Mouse (Mus musculus) ES-Bruce4 (cell line): ENCODE measurements around the gene Kdm8.

Experiments
- CTCF ChIP-seq: IDR thresholded peaks from one replicate; pipeline ENCODE4 v1.8.1; 2011; ENCODE audit warnings: low read depth, low read length
- EP300 ChIP-seq: IDR thresholded peaks from 2 replicates; pipeline ENCODE4 v1.6.1; 2011; ENCODE audit warnings: low read depth, low read length; ENCODE audit not compliant: insufficient read depth
- POLR2A ChIP-seq: IDR thresholded peaks from one replicate; pipeline ENCODE4 v1.8.1; 2011; ENCODE audit warnings: low read length; ENCODE audit not compliant: insufficient read depth

DNA sequence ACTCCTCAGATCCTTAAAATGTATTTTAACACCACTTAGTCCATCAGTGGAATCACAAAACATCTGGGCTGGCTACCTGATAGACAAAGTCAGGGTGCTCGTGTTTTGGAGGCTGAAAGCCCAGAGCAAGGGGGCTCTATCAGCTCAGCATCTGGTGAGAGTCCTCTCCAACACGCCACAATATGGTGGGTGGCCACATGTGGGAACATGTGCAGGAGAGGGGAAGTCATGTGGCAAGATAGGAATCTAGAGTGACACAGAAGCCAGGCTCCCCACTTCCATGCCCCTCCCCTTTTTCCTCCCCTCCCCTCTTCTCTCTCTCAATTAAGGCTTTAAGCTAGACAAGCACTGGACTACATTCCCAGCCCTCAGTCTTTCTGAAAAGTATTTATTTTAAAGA lies 67.4 kb downstream of the Kdm8 start:
- no peak for TF ChIP-seq POLR2A
- TF ChIP-seq CTCF, result no peak
- no peak for TF ChIP-seq EP300
